ENCODE assay signal across 23 mouse cellular contexts in the genomic region with DNA sequence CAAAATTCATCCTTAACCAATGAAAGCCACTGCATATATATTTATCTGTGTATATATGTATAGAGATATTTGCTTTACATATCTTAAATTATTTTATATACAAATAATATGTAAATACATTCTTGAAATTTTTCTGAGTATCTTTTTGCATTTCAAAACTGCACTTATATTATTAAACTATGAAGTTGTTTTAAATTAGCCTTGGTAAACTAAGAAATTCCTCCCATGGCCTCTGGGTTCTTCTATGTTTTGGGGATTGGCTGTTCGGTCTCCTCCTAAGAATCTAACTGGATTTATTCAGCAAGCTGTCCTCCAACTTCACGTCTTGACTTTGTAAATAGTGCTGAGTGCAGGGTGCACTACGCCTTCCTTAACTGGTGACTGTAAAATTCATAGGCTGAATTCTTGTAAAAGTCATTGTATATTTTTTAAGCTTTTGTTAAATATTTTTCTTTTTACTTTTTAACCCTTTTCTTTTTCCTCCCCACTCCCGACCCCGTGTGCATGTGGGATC.
DNase-seq lines count a peak whose midpoint lies in the region; ATAC-seq and TF ChIP-seq lines count a peak whose summit lies in the region.
"Had no signal": no experiment of that assay in that cellular context is flagged by ENCODE, and none has a peak within 500 bp of the region (broad histone marks: within the 10 kb centered on the region; RNA-seq: fewer than 3 reads in every experiment).

No protein-coding gene starts in this region.

- DNase-seq in forebrain, postnatal 0 days: peak; percentile 57
- DNase-seq in lung, postnatal 0 days (ENCODE audit: low spot score): peak; percentile 19
- DNase-seq in lung, postnatal 14 days: no peak
- DNase-seq in embryo, embryonic 11 days: peak; percentile 42
- no peak for DNase-seq in limb, embryonic 14.5 days (ENCODE audit: low spot score)
- no peak for DNase-seq in liver
- DNase-seq: adrenal gland, postnatal 14 days; cerebellum, adult 11-12 months; gastrocnemius, postnatal 14 days; heart, postnatal 14 days; kidney, adult 11 months; kidney, postnatal 36 days; right cerebral cortex, postnatal 4 days had no signal

- TF ChIP-seq EP300 in lung, postnatal 0 days (IDR thresholded peaks at IDR 0.05): no peak

- H3K9ac ChIP-seq in forebrain, postnatal 0 days: no peak overlapping the region
- H3K9ac ChIP-seq in forebrain, embryonic 13.5 days: no peak overlapping the region
- no peak overlapping the region for H3K9ac ChIP-seq in lung, postnatal 0 days (replicated peaks; ENCODE audit: low read depth)
- no peak overlapping the region for H3K9ac ChIP-seq in limb, embryonic 14.5 days (ENCODE audit: low read depth, low read length, severe bottlenecking)
- H3K9ac ChIP-seq: embryonic facial prominence, embryonic 15.5 days; forebrain, embryonic 12.5 days; kidney, embryonic 15.5 days; neural tube, embryonic 13.5 days had no signal

- H3K27me3 ChIP-seq in forebrain, postnatal 0 days (ENCODE audit: insufficient read depth, low read length): peaks cover 91% of the 10 kb centered on the region
- H3K27me3 ChIP-seq in forebrain, embryonic 13.5 days: peaks cover 87% of the 10 kb centered on the region
- peaks cover 79% of the 10 kb centered on the region for H3K27me3 ChIP-seq in lung, postnatal 0 days (replicated peaks; ENCODE audit: insufficient read depth, low read length)
- H3K27me3 ChIP-seq in limb, embryonic 14.5 days (ENCODE audit: control insufficient read depth, insufficient read depth, low read length): peaks cover 20% of the 10 kb centered on the region; the same call in 1 of the 2 replicates

- 6% methylated on average over 5 of the region's 5 CpGs for WGBS in forebrain, postnatal 0 days
- WGBS in forebrain, embryonic 13.5 days: 6% methylated on average over 5 of the region's 5 CpGs
- 9% methylated on average over 5 of the region's 5 CpGs for WGBS in lung, postnatal 0 days
- 21% methylated on average over 5 of the region's 5 CpGs for WGBS in limb, embryonic 14.5 days

- no peak overlapping the region for H3K4me3 ChIP-seq in forebrain, postnatal 0 days (ENCODE audit: low read depth, low read length)
- no peak overlapping the region for H3K4me3 ChIP-seq in forebrain, embryonic 13.5 days
- no peak overlapping the region for H3K4me3 ChIP-seq in lung, postnatal 0 days (ENCODE audit: low read depth, low read length)
- no peak overlapping the region for H3K4me3 ChIP-seq in limb, embryonic 14.5 days (replicated peaks; ENCODE audit: low read length)
- H3K4me3 ChIP-seq: embryonic facial prominence, embryonic 15.5 days; forebrain, embryonic 12.5 days; hindbrain, embryonic 10.5 days; kidney, embryonic 15.5 days; layer of hippocampus, adult 2 months; left cerebral cortex, adult 2 months; neural tube, embryonic 13.5 days had no signal

- no peaks in the 10 kb centered on the region for H3K9me3 ChIP-seq in forebrain, postnatal 0 days (ENCODE audit: low read length)
- H3K9me3 ChIP-seq in forebrain, embryonic 13.5 days (replicated peaks): no peaks in the 10 kb centered on the region
- no peaks in the 10 kb centered on the region for H3K9me3 ChIP-seq in lung, postnatal 0 days (ENCODE audit: low read length)
- no peaks in the 10 kb centered on the region for H3K9me3 ChIP-seq in limb, embryonic 14.5 days (ENCODE audit: control insufficient read depth, low read length)
- H3K9me3 ChIP-seq: embryonic facial prominence, embryonic 15.5 days; forebrain, embryonic 12.5 days; hindbrain, embryonic 10.5 days; kidney, embryonic 15.5 days; neural tube, embryonic 13.5 days had no signal

- no peaks in the 10 kb centered on the region for H3K4me1 ChIP-seq in forebrain, postnatal 0 days (ENCODE audit: insufficient read depth)
- no peaks in the 10 kb centered on the region for H3K4me1 ChIP-seq in forebrain, embryonic 13.5 days
- no peaks in the 10 kb centered on the region for H3K4me1 ChIP-seq in lung, postnatal 0 days (ENCODE audit: insufficient read depth, low read depth, low read length)
- H3K4me1 ChIP-seq in limb, embryonic 14.5 days (ENCODE audit: control insufficient read depth, insufficient read depth, low read length): peaks cover 16% of the 10 kb centered on the region; the same call in 1 of the 2 replicates
- H3K4me1 ChIP-seq: forebrain, embryonic 12.5 days; hindbrain, embryonic 10.5 days; neural tube, embryonic 13.5 days had no signal

- no peak for TF ChIP-seq CTCF in forebrain, postnatal 0 days (IDR thresholded peaks at IDR 0.05; ENCODE audit: low read depth)
- TF ChIP-seq CTCF in lung, postnatal 0 days (IDR thresholded peaks at IDR 0.05): no peak

- no peak for TF ChIP-seq POLR2A in limb, embryonic 14.5 days (IDR thresholded peaks at IDR 0.05; ENCODE audit: borderline replicate concordance, extremely low read depth, insufficient read depth, insufficient read length)

- no peak overlapping the region for H3K4me2 ChIP-seq in forebrain, postnatal 0 days (ENCODE audit: low read depth)
- no peak overlapping the region for H3K4me2 ChIP-seq in forebrain, embryonic 13.5 days
- no peak overlapping the region for H3K4me2 ChIP-seq in lung, postnatal 0 days (replicated peaks; ENCODE audit: low read depth, low read length)
- H3K4me2 ChIP-seq in limb, embryonic 14.5 days (replicated peaks; ENCODE audit: low read depth, low read length, severe bottlenecking): no peak overlapping the region
- H3K4me2 ChIP-seq: embryonic facial prominence, embryonic 15.5 days; forebrain, embryonic 12.5 days; kidney, embryonic 15.5 days; liver, embryonic 11.5 days; neural tube, embryonic 13.5 days had no signal

- H3K27ac ChIP-seq in forebrain, postnatal 0 days (ENCODE audit: low read depth, low read length): no peak overlapping the region
- H3K27ac ChIP-seq in forebrain, embryonic 13.5 days: no peak overlapping the region
- H3K27ac ChIP-seq in lung, postnatal 0 days (ENCODE audit: low read length): no peak overlapping the region
- 0 out of 2 replicates have a peak overlapping the region, but pooled peaks have one; percentile 39 for H3K27ac ChIP-seq in limb, embryonic 14.5 days (replicated peaks; ENCODE audit: low read depth, low read length)
- H3K27ac ChIP-seq: embryonic facial prominence, embryonic 15.5 days; forebrain, embryonic 12.5 days; hindbrain, embryonic 10.5 days; kidney, embryonic 15.5 days; layer of hippocampus, adult 2 months; left cerebral cortex, adult 2 months; neural tube, embryonic 13.5 days had no signal

- H3K36me3 ChIP-seq in forebrain, postnatal 0 days (ENCODE audit: insufficient read depth): no peaks in the 10 kb centered on the region
- no peaks in the 10 kb centered on the region for H3K36me3 ChIP-seq in forebrain, embryonic 13.5 days (ENCODE audit: poor library complexity, severe bottlenecking)
- no peaks in the 10 kb centered on the region for H3K36me3 ChIP-seq in lung, postnatal 0 days (ENCODE audit: insufficient read depth, low read length)
- no peaks in the 10 kb centered on the region for H3K36me3 ChIP-seq in limb, embryonic 14.5 days (ENCODE audit: control insufficient read depth, insufficient read depth, low read length)
- H3K36me3 ChIP-seq: embryonic facial prominence, embryonic 15.5 days; forebrain, embryonic 12.5 days; hindbrain, embryonic 10.5 days; kidney, embryonic 15.5 days; neural tube, embryonic 13.5 days had no signal

- ATAC-seq in forebrain, postnatal 0 days: no peak
- ATAC-seq in forebrain, embryonic 13.5 days: no peak
- ATAC-seq in lung, postnatal 0 days: no peak
- ATAC-seq in limb, embryonic 14.5 days (ENCODE audit: low FRiP score, low read depth): no peak
- ATAC-seq: inflammation-experienced regulatory T-cells, adult 6 months had no signal

Comparison
In these comparisons a context has a peak if more than half of its experiments do, and no peak if none do; other contexts are left out.
1. DNase-seq: peak in forebrain, postnatal 0 days (single experiment), lung, postnatal 0 days (single experiment) and embryo, embryonic 11 days (single experiment); none in lung, postnatal 14 days (single experiment), limb, embryonic 14.5 days (single experiment) and liver (single experiment).